Mouse (Mus musculus) olfactory bulb, adult 2 months (tissue): ENCODE measurements around the gene Ankrd49.

Source experiments
- CTCF ChIP-seq: fragments of 200-500 bp; IDR thresholded peaks from 2 replicates; pipeline ENCODE4 v1.5.1; 2012; ENCODE audit warnings: low read depth, mild to moderate bottlenecking, low read length, moderate library complexity; ENCODE audit not compliant: insufficient read depth
- POLR2A ChIP-seq: fragments of 200-500 bp; IDR thresholded peaks from 2 replicates; pipeline ENCODE4 v1.6.1; 2012; ENCODE audit warnings: mild to moderate bottlenecking, low read depth, low read length, moderate library complexity; ENCODE audit not compliant: insufficient read depth

GRCm38 (mm10) chr9:14805714-14806113 lies 21.1 kb upstream of the Ankrd49 start:
- TF ChIP-seq POLR2A (no peak), CTCF (no peak)
